Mouse (Mus musculus): ENCODE measurements at regions not wholly inside any gene's neighbourhood (a gene's known extent, or its start where the extent isn't known, plus 50 kb on each side); places are given as distances from the start of the nearest gene placed in this dataset.

DNA sequence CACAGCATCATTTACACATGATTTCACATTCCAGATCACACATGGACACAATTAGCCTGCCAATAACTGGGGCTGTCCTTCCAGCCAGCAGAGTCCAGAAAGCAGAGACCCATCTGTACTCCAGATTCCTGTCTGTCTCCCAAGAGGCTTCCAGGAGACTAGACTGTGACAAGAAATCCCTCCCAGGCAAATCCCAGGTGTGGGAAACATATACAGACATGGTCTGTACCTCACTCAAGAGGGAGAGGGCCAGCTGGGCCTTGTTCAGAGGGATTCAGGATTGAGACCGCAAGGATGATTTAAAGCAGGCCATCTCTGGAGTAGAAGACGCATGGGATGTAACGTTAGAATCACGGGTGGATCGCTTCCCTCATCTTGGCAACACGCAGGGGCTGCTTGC lies 182.7 kb upstream of the Prr30 start:
- no peaks in the 10 kb centered on the region for H3K79me2 ChIP-seq (replicated peaks; ENCODE audit: control insufficient read depth, extremely low read depth, insufficient read depth, poor library complexity, severe bottlenecking)
- no peak overlapping the region for H3K9ac ChIP-seq (ENCODE audit: insufficient read depth, low read depth)
- DNase-seq (ENCODE audit: extremely low read depth) = no peak
- in situ Hi-C loops (cut with MboI; ENCODE audit: low pct_ligation_motif_present, low pct_unique_long_range_greater_than_20kb, low sequenced_read_pairs) = loop anchor here (25.0 kb wide), 1 partner anchor 1471 kb away; no protein-coding TSS in a partner anchor
- no peak overlapping the region for H3K4me2 ChIP-seq (ENCODE audit: insufficient read depth, low read depth, poor library complexity, severe bottlenecking)
- H3K36me3 ChIP-seq (replicated peaks in 1 of 2; ENCODE audit: control insufficient read depth in 1 of 2, insufficient read depth in 1 of 2, low read length in 1 of 2) = no peaks in the 10 kb centered on the region
- dilution Hi-C loops (cut with MboI; ENCODE audit: extremely low pct_ligation_motif_present, extremely low pct_unique_long_range_greater_than_20kb, low sequenced_read_pairs) = no loop called here
- TF ChIP-seq ETS1 (conservative IDR thresholded peaks at IDR 0.05; ENCODE audit: low read depth, low read length) (no peak), EP300 (IDR thresholded peaks at IDR 0.05; ENCODE audit: low read length) (no peak), ZNF384 (IDR thresholded peaks at IDR 0.05; ENCODE audit: low read depth, low read length) (no peak), NELFE (IDR thresholded peaks at IDR 0.05; ENCODE audit: low read depth, low read length) (no peak), USF2 (conservative IDR thresholded peaks at IDR 0.05; ENCODE audit: low read depth, low read length) (no peak), ZC3H11A (IDR thresholded peaks at IDR 0.05; ENCODE audit: low read depth, low read length) (no peak), HCFC1 (IDR thresholded peaks at IDR 0.05; ENCODE audit: low read depth, low read length) (no peak), GABPA (IDR thresholded peaks at IDR 0.05; ENCODE audit: insufficient replicate concordance, low read depth, low read length) (no peak), JUN (IDR thresholded peaks at IDR 0.05; ENCODE audit: insufficient read depth, low read depth, low read length) (no peak), CHD1 (IDR thresholded peaks at IDR 0.05; ENCODE audit: low read depth, low read length) (no peak), PAX5 (IDR thresholded peaks at IDR 0.05; ENCODE audit: low read length) (no peak), KAT2A (IDR thresholded peaks at IDR 0.05; ENCODE audit: insufficient replicate concordance, low read length) (no peak)
- no peak overlapping the region for H3K4me3 ChIP-seq (replicated peaks in 1 of 3; ENCODE audit: low read depth in 2 of 3, low read length in 2 of 3, poor library complexity in 1 of 3)
- no peak overlapping the region for H3K27ac ChIP-seq (ENCODE audit: insufficient read depth, low read depth)
- H3K4me1 ChIP-seq (ENCODE audit: control insufficient read depth in 1 of 2, insufficient read depth in 2 of 2) = no peaks in the 10 kb centered on the region
- no peaks in the 10 kb centered on the region for H3K9me3 ChIP-seq (replicated peaks; ENCODE audit: low read length)
- H3K27me3 ChIP-seq (replicated peaks) = no peaks in the 10 kb centered on the region

DNA sequence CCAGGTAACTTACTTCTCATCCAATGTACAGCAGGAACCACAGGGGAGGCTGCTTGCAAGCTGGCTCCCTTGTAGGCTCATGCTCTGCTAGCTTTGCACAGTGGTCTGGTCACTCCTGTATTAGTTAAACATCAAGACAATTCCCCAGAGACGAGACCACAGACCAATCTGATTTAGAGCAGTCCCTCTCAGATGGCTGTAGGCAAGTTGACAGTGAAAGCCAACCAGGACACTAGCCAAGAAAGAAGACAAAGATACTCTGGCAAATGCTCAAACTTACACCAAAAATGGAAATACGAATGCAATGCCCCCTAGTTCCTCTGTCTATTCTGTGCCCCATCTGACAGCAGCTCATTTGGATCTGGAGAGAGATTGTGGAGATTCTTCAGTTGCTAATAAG lies 181.8 kb upstream of the Prr30 start:
- no peaks in the 10 kb centered on the region for H3K4me1 ChIP-seq (ENCODE audit: control insufficient read depth in 1 of 2, insufficient read depth in 2 of 2)
- H3K9ac ChIP-seq (ENCODE audit: insufficient read depth, low read depth) = no peak overlapping the region
- DNase-seq (ENCODE audit: extremely low read depth) = no peak
- dilution Hi-C loops (cut with MboI; ENCODE audit: extremely low pct_ligation_motif_present, extremely low pct_unique_long_range_greater_than_20kb, low sequenced_read_pairs) (no loop called here), in situ Hi-C loops (cut with MboI; ENCODE audit: low pct_ligation_motif_present, low pct_unique_long_range_greater_than_20kb, low sequenced_read_pairs) (loop anchor here (25.0 kb wide), 1 partner anchor 1470 kb away; no protein-coding TSS in a partner anchor)
- TF ChIP-seq SIN3A (IDR thresholded peaks at IDR 0.05; ENCODE audit: low read length) (no peak), MAFK (IDR thresholded peaks at IDR 0.05; ENCODE audit: insufficient replicate concordance, low read length) (no peak), NRF1 (IDR thresholded peaks at IDR 0.05; ENCODE audit: low read depth, low read length) (no peak), ELF1 (IDR thresholded peaks at IDR 0.05; ENCODE audit: low read depth, low read length) (no peak), IRF4 (IDR thresholded peaks at IDR 0.05; ENCODE audit: low read depth, low read length) (no peak), BHLHE40 (IDR thresholded peaks at IDR 0.05; ENCODE audit: low read depth, low read length) (no peak), MAX (IDR thresholded peaks at IDR 0.05; ENCODE audit: low read length) (no peak), CTCF (conservative IDR thresholded peaks at IDR 0.05 in 1 of 2, IDR thresholded peaks at IDR 0.05 in 1 of 2; ENCODE audit: low read depth in 2 of 2, low read length in 2 of 2) (no peak), MEF2A (IDR thresholded peaks at IDR 0.05; ENCODE audit: borderline replicate concordance, low read depth, low read length) (no peak), JUN (IDR thresholded peaks at IDR 0.05; ENCODE audit: insufficient read depth, low read depth, low read length) (no peak), ZC3H11A (IDR thresholded peaks at IDR 0.05; ENCODE audit: low read depth, low read length) (no peak), ZKSCAN1 (IDR thresholded peaks at IDR 0.05; ENCODE audit: borderline replicate concordance, low read depth, low read length) (no peak), MAZ (IDR thresholded peaks at IDR 0.05; ENCODE audit: low read depth, low read length) (no peak), PAX5 (IDR thresholded peaks at IDR 0.05; ENCODE audit: low read length) (no peak), MXI1 (IDR thresholded peaks at IDR 0.05; ENCODE audit: low read depth, low read length) (no peak), POLR2AphosphoS2 (IDR thresholded peaks at IDR 0.05; ENCODE audit: low read depth, low read length) (no peak)
- no peaks in the 10 kb centered on the region for H3K79me2 ChIP-seq (replicated peaks; ENCODE audit: control insufficient read depth, extremely low read depth, insufficient read depth, poor library complexity, severe bottlenecking)
- H3K36me3 ChIP-seq (replicated peaks in 1 of 2; ENCODE audit: control insufficient read depth in 1 of 2, insufficient read depth in 1 of 2, low read length in 1 of 2) = no peaks in the 10 kb centered on the region
- no peak overlapping the region for H3K4me3 ChIP-seq (replicated peaks in 1 of 3; ENCODE audit: low read depth in 2 of 3, low read length in 2 of 3, poor library complexity in 1 of 3)
- no peaks in the 10 kb centered on the region for H3K27me3 ChIP-seq (replicated peaks)
- H3K4me2 ChIP-seq (ENCODE audit: insufficient read depth, low read depth, poor library complexity, severe bottlenecking) = no peak overlapping the region
- no peaks in the 10 kb centered on the region for H3K9me3 ChIP-seq (replicated peaks; ENCODE audit: low read length)
- no peak overlapping the region for H3K27ac ChIP-seq (ENCODE audit: insufficient read depth, low read depth)

Data from CH12.LX (cell line).